Mouse (Mus musculus): ENCODE results near the gene Gm45713. TPM values are rescaled to one million over a fixed set of nuclear protein-coding genes. Genes with fewer than 3 reads are reported as not detected.
"Not testable (repeated sequence)": the region's sequence is repeated elsewhere in the genome, so short reads cannot be mapped to it uniquely, and the experiment has no call there.

Gene Gm45713
- total and polyA plus RNA-seq, 3 experiments = 0.80 to 4.5 TPM; not detected in 1

- Histone ChIP-seq H3K4me1 (ENCODE audit: control insufficient read depth, insufficient read depth, low read length) (peaks cover 12% of the 10 kb centered on the region), H3K9ac (ENCODE audit: low read depth, low read length) (no peak overlapping the region), H3K27me3 (ENCODE audit: control insufficient read depth, insufficient read depth, low read length) (no peaks in the 10 kb centered on the region), H3K36me3 (ENCODE audit: control insufficient read depth, insufficient read depth, low read length) (peaks cover 10% of the 10 kb centered on the region; the same call in 1 of the 2 replicates), H3K27ac (no peak overlapping the region), H3K79me2 (replicated peaks; ENCODE audit: control insufficient read depth, insufficient read depth, low read length) (no peaks in the 10 kb centered on the region), H3K4me3 (no peak overlapping the region)
- TF ChIP-seq CTCF (IDR thresholded peaks at IDR 0.05) (no peak), EP300 (IDR thresholded peaks at IDR 0.05; ENCODE audit: insufficient read depth, low read depth, low read length) (no peak), POLR2A (IDR thresholded peaks at IDR 0.05; ENCODE audit: insufficient read depth, low read depth, low read length) (no peak)
- DNase-seq = no peak
- intact Hi-C loops (cut with DNase I) = no loop called here
- 86% methylated on average over 6 of the region's 6 CpGs for WGBS
Observed at GRCm38 (mm10) chr7:45118336-45118735, 17.7 kb downstream of the Gm45713 start.

GRCm38 (mm10) chr7:45117566-45117965 is 18.5 kb downstream of the Gm45713 start:
- intact Hi-C loops (cut with DNase I) = no loop called here
- DNase-seq = no peak
- peaks cover 8% of the 10 kb centered on the region for H3K4me1 ChIP-seq (ENCODE audit: control insufficient read depth, insufficient read depth, low read length)
- H3K79me2 ChIP-seq (replicated peaks; ENCODE audit: control insufficient read depth, insufficient read depth, low read length) = no peaks in the 10 kb centered on the region
- H3K27ac ChIP-seq = no peak overlapping the region
- H3K36me3 ChIP-seq (ENCODE audit: control insufficient read depth, insufficient read depth, low read length) = peaks cover 5% of the 10 kb centered on the region; the same call in 1 of the 2 replicates
- no peak overlapping the region for H3K9ac ChIP-seq (ENCODE audit: low read depth, low read length)
- TF ChIP-seq CTCF (IDR thresholded peaks at IDR 0.05) = no peak
- no peak for TF ChIP-seq EP300 (IDR thresholded peaks at IDR 0.05; ENCODE audit: insufficient read depth, low read depth, low read length)
- no peak for TF ChIP-seq POLR2A (IDR thresholded peaks at IDR 0.05; ENCODE audit: insufficient read depth, low read depth, low read length)
- 80% methylated on average over 8 of the region's 8 CpGs for WGBS
- no peak overlapping the region for H3K4me3 ChIP-seq
- no peaks in the 10 kb centered on the region for H3K27me3 ChIP-seq (ENCODE audit: control insufficient read depth, insufficient read depth, low read length)

- TF ChIP-seq CTCF (IDR thresholded peaks at IDR 0.05) (no peak), EP300 (IDR thresholded peaks at IDR 0.05; ENCODE audit: insufficient read depth, low read depth, low read length) (no peak), POLR2A (IDR thresholded peaks at IDR 0.05; ENCODE audit: insufficient read depth, low read depth, low read length) (no peak)
Observed at GRCm38 (mm10) chr7:45113476-45113875, 22.6 kb downstream of the Gm45713 start.

GRCm38 (mm10) chr7:45112529-45112928 is 23.5 kb downstream of the Gm45713 start:
- H3K79me2 ChIP-seq (replicated peaks; ENCODE audit: control insufficient read depth, insufficient read depth, low read length) = no peaks in the 10 kb centered on the region
- no peaks in the 10 kb centered on the region for H3K27me3 ChIP-seq (ENCODE audit: control insufficient read depth, insufficient read depth, low read length)
- no peak overlapping the region for H3K27ac ChIP-seq
- H3K4me3 ChIP-seq = no peak overlapping the region
- H3K9ac ChIP-seq (ENCODE audit: low read depth, low read length) = no peak overlapping the region
- no peak for TF ChIP-seq EP300 (IDR thresholded peaks at IDR 0.05; ENCODE audit: insufficient read depth, low read depth, low read length)
- TF ChIP-seq POLR2A (IDR thresholded peaks at IDR 0.05; ENCODE audit: insufficient read depth, low read depth, low read length) = no peak
- no peak for TF ChIP-seq CTCF (IDR thresholded peaks at IDR 0.05)
- H3K4me1 ChIP-seq (ENCODE audit: control insufficient read depth, insufficient read depth, low read length) = no peaks in the 10 kb centered on the region
- no peaks in the 10 kb centered on the region for H3K36me3 ChIP-seq (ENCODE audit: control insufficient read depth, insufficient read depth, low read length)
- intact Hi-C loops (cut with DNase I) = no loop called here
- DNase-seq = no peak
- WGBS = 58% methylated on average over 3 of the region's 3 CpGs

More at GRCm38 (mm10) chr7:45113476-45113875, 22.6 kb downstream of the Gm45713 start:
- no peaks in the 10 kb centered on the region for H3K79me2 ChIP-seq (replicated peaks; ENCODE audit: control insufficient read depth, insufficient read depth, low read length)
- H3K27ac ChIP-seq = no peak overlapping the region
- H3K9ac ChIP-seq (ENCODE audit: low read depth, low read length) = no peak overlapping the region
- intact Hi-C loops (cut with DNase I) = no loop called here
- H3K4me1 ChIP-seq (ENCODE audit: control insufficient read depth, insufficient read depth, low read length) = no peaks in the 10 kb centered on the region
- no peak for DNase-seq
- 51% methylated on average over 2 of the region's 2 CpGs for WGBS
- no peaks in the 10 kb centered on the region for H3K27me3 ChIP-seq (ENCODE audit: control insufficient read depth, insufficient read depth, low read length)
- H3K36me3 ChIP-seq (ENCODE audit: control insufficient read depth, insufficient read depth, low read length) = no peaks in the 10 kb centered on the region
- no peak overlapping the region for H3K4me3 ChIP-seq

- 79% methylated on average over 2 of the region's 2 CpGs for WGBS
- TF ChIP-seq CTCF (IDR thresholded peaks at IDR 0.05) (no peak), POLR2A (IDR thresholded peaks at IDR 0.05; ENCODE audit: insufficient read depth, low read depth, low read length) (no peak), EP300 (IDR thresholded peaks at IDR 0.05; ENCODE audit: insufficient read depth, low read depth, low read length) (no peak)
Observed at GRCm38 (mm10) chr7:45111940-45112339, 24.1 kb downstream of the Gm45713 start.

GRCm38 (mm10) chr7:45110089-45110488 is 25.9 kb downstream of the Gm45713 start:
- DNase-seq; H3K27ac ChIP-seq; H3K9ac ChIP-seq (ENCODE audit: low read depth, low read length); intact Hi-C loops (cut with DNase I); H3K36me3 ChIP-seq (ENCODE audit: control insufficient read depth, insufficient read depth, low read length); H3K4me3 ChIP-seq; H3K79me2 ChIP-seq (replicated peaks; ENCODE audit: control insufficient read depth, insufficient read depth, low read length); H3K27me3 ChIP-seq (ENCODE audit: control insufficient read depth, insufficient read depth, low read length); H3K4me1 ChIP-seq (ENCODE audit: control insufficient read depth, insufficient read depth, low read length): not testable (repeated sequence)
- WGBS = 92% methylated on average over 4 of the region's 4 CpGs

More at GRCm38 (mm10) chr7:45111940-45112339, 24.1 kb downstream of the Gm45713 start:
- H3K79me2 ChIP-seq (replicated peaks; ENCODE audit: control insufficient read depth, insufficient read depth, low read length) = no peaks in the 10 kb centered on the region
- intact Hi-C loops (cut with DNase I) = no loop called here
- DNase-seq = no peak
- no peak overlapping the region for H3K27ac ChIP-seq
- no peak overlapping the region for H3K4me3 ChIP-seq
- H3K27me3 ChIP-seq (ENCODE audit: control insufficient read depth, insufficient read depth, low read length) = no peaks in the 10 kb centered on the region
- H3K36me3 ChIP-seq (ENCODE audit: control insufficient read depth, insufficient read depth, low read length) = no peaks in the 10 kb centered on the region
- no peak overlapping the region for H3K9ac ChIP-seq (ENCODE audit: low read depth, low read length)
- H3K4me1 ChIP-seq (ENCODE audit: control insufficient read depth, insufficient read depth, low read length) = no peaks in the 10 kb centered on the region
